Mouse (Mus musculus) subcutaneous adipose tissue, adult 2 months (tissue): ENCODE results near the gene 4933421I07Rik. TPM values are rescaled to one million over a fixed set of nuclear protein-coding genes. Genes with fewer than 3 reads are reported as not detected.

Experiments used
- polyA plus RNA-seq: library from polyadenylated mRNA; depleted of rRNA; stranded (reverse); fragments of >200 nt; gene quantifications from 2 replicates; pipeline ENCODE4 v1.2.3, GENCODE M21; 2012; ENCODE audit warnings: low replicate concordance; rRNA removed

Gene 4933421I07Rik
- not detected in 2 replicates for polyA plus RNA-seq

GRCm38 (mm10) chr7:42447850-42448249 lies at the start of gene 4933421I07Rik:
Gene 4933421I07Rik (minus strand): TSS chr7:42448120.

Other genes with a start within 250 kb of the 4933421I07Rik start
- gene Vmn2r61, start 188.1 kb downstream of the 4933421I07Rik start, polyA plus RNA-seq, result not detected in 2 replicates
- 5.1 and 10.8 TPM in 2 replicates for gene Zfp141, start 57.6 kb upstream of the 4933421I07Rik start, polyA plus RNA-seq
- gene Gm21028, start 130.5 kb upstream of the 4933421I07Rik start, polyA plus RNA-seq, result not detected in 2 replicates
- 0.30 TPM in 2 replicates for gene Zfp977, start 144.4 kb upstream of the 4933421I07Rik start, polyA plus RNA-seq
- 0.49 and 0.62 TPM in 2 replicates for gene Zfp976, start 194.5 kb upstream of the 4933421I07Rik start, polyA plus RNA-seq
- gene Zfp975, start 244.6 kb upstream of the 4933421I07Rik start, polyA plus RNA-seq, result 0.57 and 1.1 TPM in 2 replicates